Mouse (Mus musculus) regulatory T cell (primary cell): ENCODE data around the gene Olfr502.
"Not testable (repeated sequence)": the region's sequence is repeated elsewhere in the genome, so short reads cannot be mapped to it uniquely, and the experiment has no call there.

Source experiments
- in situ Hi-C: fragments of 300-600 bp; cut with MboI, MseI; formaldehyde crosslinking; loops from one replicate; pipeline ENCODE4 v1.15.1; 2025; ENCODE audit warnings: high pct_unique_total_duplicates

Gene Olfr502

GRCm38 (mm10) chr7:108524965-108525364, at the start of gene Olfr502:
Gene Olfr502, minus strand, starts transcription at chr7:108525065.
- in situ Hi-C loops: no loop called here

DNA sequence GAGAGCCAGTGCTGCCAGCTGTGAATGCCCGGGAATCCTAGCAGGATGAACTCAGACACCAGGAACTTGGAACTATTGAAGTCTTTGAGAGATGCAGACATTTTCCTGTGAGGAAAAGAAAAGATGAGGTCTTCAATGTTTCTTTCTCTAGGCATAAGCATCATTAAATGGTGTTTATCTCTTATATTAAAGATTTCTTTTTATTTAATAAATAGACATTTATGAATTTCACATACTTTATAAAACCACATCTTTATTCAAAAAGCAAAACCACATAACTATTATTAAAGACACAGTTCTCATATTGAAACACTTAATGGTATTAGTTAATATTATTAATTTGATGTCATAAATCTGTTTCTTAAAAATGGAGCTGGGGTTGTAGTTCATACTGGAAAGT, 40.8 kb upstream of the Olfr502 start, which contains the start of gene Olfr504:
Gene Olfr504 (minus strand): TSS at position 101 of the 400 bp plus-strand sequence.
- in situ Hi-C loops: no loop called here

DNA sequence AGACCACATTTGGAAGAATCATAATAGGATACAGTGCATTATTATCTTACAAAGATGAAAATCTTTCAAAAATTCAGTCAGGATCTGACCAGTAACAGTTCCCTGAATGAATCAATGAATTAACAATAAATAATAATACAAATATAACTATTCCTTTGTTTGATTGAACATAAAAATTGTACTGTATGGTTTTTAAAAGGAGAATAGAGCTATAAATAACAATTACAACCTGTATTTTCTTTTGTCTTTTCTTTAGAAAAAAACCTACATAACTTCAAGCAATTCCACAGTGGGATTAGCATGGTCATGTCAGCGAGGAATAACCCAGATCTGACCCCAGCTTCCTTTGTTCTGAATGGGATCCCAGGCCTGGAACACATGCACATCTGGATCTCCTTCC, 19.4 kb upstream of the Olfr502 start, which contains the start of gene Olfr503:
Gene Olfr503 (plus strand): TSS at position 301 of the 400 bp plus-strand sequence.
- in situ Hi-C loops: not testable (repeated sequence)

- in situ Hi-C loops: no loop called here
Measured at GRCm38 (mm10) chr7:108542416-108542815, 17.6 kb upstream of the Olfr502 start.
